Mouse (Mus musculus) spleen, adult 2 months (tissue): ENCODE data around the gene Hoxa9.

Experiments
- CTCF ChIP-seq: fragments of 200-500 bp; IDR thresholded peaks from 2 replicates; pipeline ENCODE4 v1.5.1; 2011; ENCODE audit warnings: mild to moderate bottlenecking, inconsistent platforms; ENCODE audit not compliant: insufficient read depth, insufficient read length, insufficient replicate concordance; ENCODE audit errors: extremely low read depth
- POLR2A ChIP-seq: fragments of 200-500 bp; IDR thresholded peaks from 2 replicates; pipeline ENCODE4 v1.6.1; 2011; ENCODE audit warnings: low read depth, low read length, inconsistent platforms

DNA sequence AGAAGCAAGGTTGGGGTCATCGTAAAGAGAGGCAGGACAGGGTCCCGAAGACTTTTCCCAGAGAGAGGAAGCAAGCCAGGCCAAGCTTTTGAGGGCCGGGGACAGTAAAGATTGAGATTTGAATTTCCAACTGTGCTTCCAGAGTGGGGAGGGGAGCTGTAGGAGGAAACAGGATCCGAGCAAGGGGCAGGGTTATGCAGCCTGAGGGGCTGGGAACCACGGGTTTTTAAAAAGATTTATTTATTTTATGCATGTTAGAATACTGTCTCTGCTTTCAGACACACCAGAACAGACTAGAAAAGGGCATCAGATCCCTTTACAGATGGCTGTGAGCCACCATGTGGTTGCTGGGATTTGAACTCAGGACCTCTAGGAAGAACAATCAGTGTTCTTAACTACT, 46.0 kb upstream of the Hoxa9 start:
- TF ChIP-seq POLR2A (no peak), CTCF (no peak)
